Comparison of ENCODE assay signal across 9 mouse cellular contexts in the genomic region with DNA sequence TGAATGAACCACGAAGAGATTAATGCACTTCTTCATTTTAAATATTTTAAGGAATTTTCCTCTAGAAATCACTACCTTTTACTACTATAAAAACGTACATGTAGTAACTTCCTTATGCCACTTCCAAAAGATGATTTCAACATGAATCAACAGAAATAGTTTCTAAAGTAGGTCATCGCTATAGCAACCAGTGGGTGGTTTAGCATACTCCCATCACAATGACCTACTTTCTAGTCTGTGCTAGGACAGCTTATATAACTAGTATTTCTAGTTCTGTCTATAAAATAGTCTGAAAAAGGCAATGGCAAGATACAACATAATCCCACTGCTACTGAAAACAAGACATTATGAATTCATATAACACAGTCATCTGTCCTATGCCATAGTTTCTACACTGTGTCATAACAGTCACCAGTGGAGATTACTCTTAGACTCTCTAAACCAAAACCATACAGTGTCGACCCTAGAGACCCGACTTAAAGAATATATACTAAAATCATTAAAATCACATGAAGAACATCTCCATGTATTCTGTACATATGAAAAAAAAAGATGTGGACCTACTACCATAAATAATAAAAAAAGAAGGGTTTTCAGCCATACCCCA. TPM values are rescaled to one million over a fixed set of nuclear protein-coding genes. Genes with fewer than 3 reads are reported as not detected.
DNase-seq lines count a peak whose midpoint lies in the region; ATAC-seq and TF ChIP-seq lines count a peak whose summit lies in the region.
"Had no signal": no experiment of that assay in that cellular context is flagged by ENCODE, and none has a peak within 500 bp of the region (broad histone marks: within the 10 kb centered on the region; RNA-seq: fewer than 3 reads in every experiment).

No protein-coding gene starts in this region.

- no peaks in the 10 kb centered on the region for H3K9me3 ChIP-seq in forebrain, embryonic 14.5 days (replicated peaks; ENCODE audit: control insufficient read depth, low read length)
- no peaks in the 10 kb centered on the region for H3K9me3 ChIP-seq in forebrain, embryonic 11.5 days (ENCODE audit: control insufficient read depth, low read length)
- H3K9me3 ChIP-seq: neural tube, embryonic 12.5 days had no signal

- H3K9ac ChIP-seq in forebrain, embryonic 14.5 days (ENCODE audit: low read length): no peak overlapping the region
- H3K9ac ChIP-seq in forebrain, embryonic 11.5 days (ENCODE audit: low read length): no peak overlapping the region
- H3K9ac ChIP-seq: neural tube, embryonic 12.5 days had no signal

- H3K36me3 ChIP-seq in forebrain, embryonic 14.5 days (ENCODE audit: control insufficient read depth, insufficient read depth, low read length): no peaks in the 10 kb centered on the region
- H3K36me3 ChIP-seq in forebrain, embryonic 11.5 days (ENCODE audit: control insufficient read depth, insufficient read depth, low read length): no peaks in the 10 kb centered on the region
- H3K36me3 ChIP-seq: neural tube, embryonic 12.5 days had no signal

- H3K27ac ChIP-seq in forebrain, embryonic 14.5 days (ENCODE audit: low read depth, low read length): no peak overlapping the region
- H3K27ac ChIP-seq in forebrain, embryonic 11.5 days (ENCODE audit: low read depth, low read length): no peak overlapping the region
- peak overlapping the region; percentile 57 for H3K27ac ChIP-seq in layer of hippocampus, adult 2 months
- H3K27ac ChIP-seq: neural tube, embryonic 12.5 days had no signal

- no peak overlapping the region for H3K4me2 ChIP-seq in forebrain, embryonic 14.5 days (ENCODE audit: low read length)
- H3K4me2 ChIP-seq in forebrain, embryonic 11.5 days (ENCODE audit: low read depth, low read length, severe bottlenecking): no peak overlapping the region
- H3K4me2 ChIP-seq: neural tube, embryonic 12.5 days had no signal

- ATAC-seq in forebrain, embryonic 14.5 days: no peak
- ATAC-seq in forebrain, embryonic 11.5 days (replicated peaks; ENCODE audit: low FRiP score): no peak
- no peak for ATAC-seq in erythroid progenitor cell, adult 5-6 weeks (replicated peaks; ENCODE audit: low FRiP score, poor library complexity, severe bottlenecking)

- no peak overlapping the region for H3K4me3 ChIP-seq in forebrain, embryonic 14.5 days (ENCODE audit: low read depth, low read length)
- no peak overlapping the region for H3K4me3 ChIP-seq in forebrain, embryonic 11.5 days (ENCODE audit: low read depth, low read length)
- no peak overlapping the region; the same call in 1 of the 2 replicates for H3K4me3 ChIP-seq in layer of hippocampus, adult 2 months
- H3K4me3 ChIP-seq: neural tube, embryonic 12.5 days had no signal

- no peak for TF ChIP-seq CTCF in layer of hippocampus, adult 2 months (conservative IDR thresholded peaks at IDR 0.05)

- no peaks in the 10 kb centered on the region for H3K4me1 ChIP-seq in forebrain, embryonic 14.5 days (ENCODE audit: control insufficient read depth, insufficient read depth, low read length)
- no peaks in the 10 kb centered on the region for H3K4me1 ChIP-seq in forebrain, embryonic 11.5 days (replicated peaks; ENCODE audit: control insufficient read depth, insufficient read depth, low read length)
- H3K4me1 ChIP-seq: neural tube, embryonic 12.5 days had no signal

- WGBS in forebrain, embryonic 14.5 days: 81% methylated on average over 5 of the region's 5 CpGs
- WGBS in forebrain, embryonic 11.5 days: 87% methylated on average over 5 of the region's 5 CpGs

- H3K27me3 ChIP-seq in forebrain, embryonic 14.5 days (replicated peaks; ENCODE audit: control insufficient read depth, insufficient read depth, low read length): no peaks in the 10 kb centered on the region
- H3K27me3 ChIP-seq in forebrain, embryonic 11.5 days (ENCODE audit: control insufficient read depth, insufficient read depth, low read length): no peaks in the 10 kb centered on the region
- H3K27me3 ChIP-seq: neural tube, embryonic 12.5 days had no signal

- DNase-seq in forebrain, embryonic 14.5 days (ENCODE audit: low spot score): peak; percentile 47
- no peak for DNase-seq in forebrain, embryonic 11.5 days (ENCODE audit: low spot score)
- DNase-seq in layer of hippocampus, adult 2 months (ENCODE audit: low spot score in 2 of 2): peak in 1 of 2 experiments; percentile 56
- no peak for DNase-seq in layer of hippocampus, adult 9-10 months (ENCODE audit: low spot score)
- peak; percentile 70 for DNase-seq in CD4-positive, CD25-positive, alpha-beta regulatory T cell, adult 2 months (ENCODE audit: low read depth, low spot score)
- peak; percentile 46 for DNase-seq in lung, postnatal 10 days
- no peak for DNase-seq in ovary, postnatal 10 days (ENCODE audit: low spot score)

RNA-seq across cellular contexts. Expression of a gene that starts 23.0 kb away (rescaled TPM):
- 23.4 and 30.3 TPM in 2 replicates for polyA plus RNA-seq in forebrain, embryonic 14.5 days (2014; fragmentation: Nextera tagmentation; extraction: Ambion mirVana)
- polyA plus RNA-seq in forebrain, embryonic 11.5 days (2014; fragmentation: Nextera tagmentation; extraction: Ambion mirVana): 33.8 and 38.5 TPM in 2 replicates
- total RNA-seq in layer of hippocampus, adult 2 months (2021): 10 to 100 TPM; 12.7 to 12.9 TPM
- 2.9 and 7.1 TPM in 2 replicates for total RNA-seq in erythroid progenitor cell, adult 5-6 weeks (2015; ENCODE audit: low replicate concordance)
- total RNA-seq in erythroid progenitor cell, adult 5-6 weeks (2017; ENCODE audit: low replicate concordance): 6.9 and 7.6 TPM in 2 replicates

RNA-seq across cellular contexts. Expression of a gene that starts 34.0 kb away (rescaled TPM):
- 31.3 and 34.9 TPM in 2 replicates for polyA plus RNA-seq in forebrain, embryonic 14.5 days (2014; fragmentation: Nextera tagmentation; extraction: Ambion mirVana)
- 25.5 and 30.4 TPM in 2 replicates for polyA plus RNA-seq in forebrain, embryonic 11.5 days (2014; fragmentation: Nextera tagmentation; extraction: Ambion mirVana)
- 10 to 100 TPM; 18.9 to 22.8 TPM for total RNA-seq in layer of hippocampus, adult 2 months (2021)
- total RNA-seq in erythroid progenitor cell, adult 5-6 weeks (2015; ENCODE audit: low replicate concordance): 11.2 TPM in 1 of 2 replicates, not detected in the other
- total RNA-seq in erythroid progenitor cell, adult 5-6 weeks (2017; ENCODE audit: low replicate concordance): 4.2 TPM in 1 of 2 replicates, not detected in the other

RNA-seq across cellular contexts. Expression of a gene that starts 59.4 kb away (rescaled TPM):
- polyA plus RNA-seq in forebrain, embryonic 14.5 days (2014; fragmentation: Nextera tagmentation; extraction: Ambion mirVana): 31.4 and 39.2 TPM in 2 replicates
- 60.7 and 66.5 TPM in 2 replicates for polyA plus RNA-seq in forebrain, embryonic 11.5 days (2014; fragmentation: Nextera tagmentation; extraction: Ambion mirVana)
- total RNA-seq in layer of hippocampus, adult 2 months (2021): 10 to 100 TPM; 27.8 to 30.1 TPM
- 10.1 and 11.7 TPM in 2 replicates for total RNA-seq in erythroid progenitor cell, adult 5-6 weeks (2015; ENCODE audit: low replicate concordance)
- 4.4 and 12.6 TPM in 2 replicates for total RNA-seq in erythroid progenitor cell, adult 5-6 weeks (2017; ENCODE audit: low replicate concordance)

RNA-seq across cellular contexts. Expression of a gene that starts 59.6 kb away (rescaled TPM):
- 3.4 and 3.9 TPM in 2 replicates for polyA plus RNA-seq in forebrain, embryonic 14.5 days (2014; fragmentation: Nextera tagmentation; extraction: Ambion mirVana)
- 1.4 and 1.7 TPM in 2 replicates for polyA plus RNA-seq in forebrain, embryonic 11.5 days (2014; fragmentation: Nextera tagmentation; extraction: Ambion mirVana)
- under 1 TPM; 0.87 to 0.98 TPM for total RNA-seq in layer of hippocampus, adult 2 months (2021)
- not detected in 2 replicates for total RNA-seq in erythroid progenitor cell, adult 5-6 weeks (2015; ENCODE audit: low replicate concordance)
- total RNA-seq in erythroid progenitor cell, adult 5-6 weeks (2017; ENCODE audit: low replicate concordance): not detected in 2 replicates

Comparison
In these comparisons a context has a peak if more than half of its experiments do, and no peak if none do; other contexts are left out.
1. DNase-seq: peak in forebrain, embryonic 14.5 days (single experiment), CD4-positive, CD25-positive, alpha-beta regulatory T cell, adult 2 months (single experiment) and lung, postnatal 10 days (single experiment); none in forebrain, embryonic 11.5 days (single experiment), layer of hippocampus, adult 9-10 months (single experiment) and ovary, postnatal 10 days (single experiment).